Mouse (Mus musculus) embryonic fibroblast, embryonic 13.5 days (primary cell): ENCODE data around the gene Crebl2.

Source experiments
- CTCF ChIP-seq: IDR thresholded peaks from 2 replicates; pipeline ENCODE4 v1.5.1; 2011; ENCODE audit warnings: mild to moderate bottlenecking, control low read depth, low read length, moderate library complexity, borderline replicate concordance; ENCODE audit not compliant: insufficient read depth
- POLR2A ChIP-seq: IDR thresholded peaks from 2 replicates; pipeline ENCODE4 v1.6.1; 2011; ENCODE audit warnings: low read depth, mild to moderate bottlenecking, control low read depth, low read length, moderate library complexity

DNA sequence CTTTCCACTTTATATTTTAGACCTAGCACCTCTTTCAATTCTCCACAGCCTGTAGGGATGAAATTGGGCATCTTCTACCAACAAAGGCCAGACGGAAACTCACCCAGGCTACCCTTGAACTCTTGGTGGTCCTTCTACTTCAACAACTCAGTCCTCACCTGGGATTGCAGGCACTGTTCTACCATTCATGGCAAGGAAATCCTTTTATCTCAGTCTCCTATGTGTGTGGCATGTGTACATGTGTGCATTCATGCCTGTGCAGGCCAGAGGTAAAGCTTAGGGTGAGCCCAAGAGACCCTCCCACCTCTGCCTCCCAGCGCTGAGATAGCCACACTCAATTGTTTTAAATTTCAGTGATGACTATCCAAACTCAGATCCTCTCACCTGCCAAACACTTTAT lies 55.6 kb downstream of the Crebl2 start:
- TF ChIP-seq CTCF (no peak), POLR2A (no peak)
